Mouse (Mus musculus) inflammation-experienced regulatory T-cells, adult 16 weeks (primary cell): ENCODE results near the gene Olfr1349. TPM values are rescaled to one million over a fixed set of nuclear protein-coding genes. Genes with fewer than 3 reads are reported as not detected.

ENCODE experiments used
- polyA plus RNA-seq: library from polyadenylated mRNA; unstranded; fragments of 100-300 nt; shearing (Covaris generic); gene quantifications from one replicate; pipeline ENCODE4 v1.2.1, GENCODE M21; 2017

Gene Olfr1349
- polyA plus RNA-seq: not detected

DNA sequence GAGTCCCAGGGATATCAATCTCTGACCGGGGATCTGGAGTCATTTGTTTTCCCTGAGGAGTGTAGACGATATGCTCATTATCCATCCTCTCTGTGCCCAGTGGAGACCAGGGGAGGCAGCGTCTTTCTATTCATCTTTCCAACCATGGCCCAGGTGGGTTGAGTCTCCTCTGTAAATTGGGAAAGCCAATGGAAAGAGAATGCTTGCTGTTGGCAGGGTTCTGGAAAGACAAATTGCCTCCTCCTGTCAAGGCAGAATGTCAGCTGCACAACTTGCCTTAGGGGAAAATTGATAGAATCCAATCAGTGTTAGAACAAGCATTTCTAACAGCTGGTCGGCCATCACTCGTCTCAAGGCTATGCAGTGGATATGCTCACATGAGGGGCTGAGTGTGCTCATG is at the start of gene Olfr1349:
TSS of gene Olfr1349 (minus strand) at position 101 of the 400 bp plus-strand sequence.

DNA sequence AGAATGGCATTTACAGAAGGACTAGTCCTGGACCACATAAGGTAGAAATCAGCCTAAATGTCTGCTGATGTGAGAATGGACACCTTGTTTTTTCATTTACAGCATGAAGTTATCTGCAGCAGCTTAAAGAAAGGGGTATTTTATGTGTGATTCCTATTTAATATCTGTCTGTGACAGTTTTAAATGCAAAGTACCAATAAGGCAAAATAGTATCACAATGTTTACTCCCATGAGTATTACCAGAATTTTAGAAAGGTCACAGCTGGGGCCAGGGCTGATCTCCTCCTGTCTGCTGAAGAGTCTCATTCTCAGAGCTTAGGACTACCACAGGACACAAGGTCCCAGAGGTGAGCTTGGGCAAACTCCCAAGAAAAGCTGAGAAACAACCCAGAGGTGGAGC is 41.8 kb upstream of the Olfr1349 start, which contains the start of gene Olfr1350:
TSS of gene Olfr1350 (plus strand) at position 301 of the 400 bp plus-strand sequence.

DNA sequence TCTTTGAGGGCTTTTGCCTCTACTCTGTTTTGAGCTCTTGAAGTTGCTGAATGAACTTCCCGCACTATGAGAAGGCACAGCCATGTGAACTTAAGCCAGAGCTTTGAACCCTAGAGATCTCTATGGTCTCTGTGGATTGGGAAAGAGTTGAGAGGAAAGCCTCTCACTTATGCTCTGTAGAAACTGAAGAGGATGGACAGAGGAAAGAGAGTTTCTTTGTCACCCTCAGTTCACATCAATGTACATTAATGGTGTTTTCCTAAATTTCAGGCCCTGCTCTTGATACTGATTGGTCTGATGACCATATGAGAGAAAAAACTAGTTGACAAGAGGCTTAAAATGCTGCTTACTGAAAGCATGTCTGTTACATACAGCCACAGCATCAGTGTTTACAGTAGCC is 14.1 kb downstream of the Olfr1349 start, which contains the start of gene Olfr1348:
TSS of gene Olfr1348 (minus strand) at position 101 of the 400 bp plus-strand sequence.

DNA sequence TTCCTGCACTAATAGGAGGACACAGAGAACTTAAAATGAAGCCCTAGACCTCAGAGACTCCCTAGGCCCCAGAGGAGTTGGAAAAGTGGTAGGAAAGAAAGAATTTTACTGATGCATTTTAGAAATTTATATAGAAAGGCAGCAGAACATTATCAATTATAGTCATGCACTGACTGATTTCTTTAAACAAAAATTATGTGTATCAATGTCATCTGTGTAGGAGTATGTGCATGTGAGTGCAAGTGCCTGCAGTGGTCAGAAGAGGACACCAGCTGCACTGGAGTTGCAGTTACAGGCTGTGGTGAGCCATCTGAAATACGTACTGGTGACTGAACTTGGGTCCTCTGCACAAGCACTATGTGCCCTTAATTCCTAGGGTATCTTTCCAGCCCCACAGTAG is 23.1 kb downstream of the Olfr1349 start, which contains the start of gene Olfr1347:
TSS of gene Olfr1347 (minus strand) at position 101 of the 400 bp plus-strand sequence.

DNA sequence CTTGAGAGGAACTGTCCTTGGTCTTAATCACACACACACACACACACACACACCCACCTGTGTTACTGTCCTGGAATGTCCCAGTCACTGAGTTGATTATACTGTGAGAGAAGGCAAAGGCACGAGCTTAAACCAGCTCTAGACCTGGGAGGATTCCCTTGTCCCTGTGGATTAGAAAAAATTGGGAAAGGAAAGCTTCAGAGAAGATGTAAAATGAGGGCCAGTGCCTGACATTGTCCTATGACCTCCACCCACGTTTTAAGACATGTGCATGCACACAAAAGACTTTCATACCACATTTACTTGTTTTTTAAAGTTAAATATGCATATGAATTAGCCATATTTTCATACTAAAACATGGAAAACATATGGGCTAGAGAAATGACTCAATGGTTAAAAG is 35.9 kb downstream of the Olfr1349 start, which contains the start of gene Olfr5:
TSS of gene Olfr5 (minus strand) at position 101 of the 400 bp plus-strand sequence.

DNA sequence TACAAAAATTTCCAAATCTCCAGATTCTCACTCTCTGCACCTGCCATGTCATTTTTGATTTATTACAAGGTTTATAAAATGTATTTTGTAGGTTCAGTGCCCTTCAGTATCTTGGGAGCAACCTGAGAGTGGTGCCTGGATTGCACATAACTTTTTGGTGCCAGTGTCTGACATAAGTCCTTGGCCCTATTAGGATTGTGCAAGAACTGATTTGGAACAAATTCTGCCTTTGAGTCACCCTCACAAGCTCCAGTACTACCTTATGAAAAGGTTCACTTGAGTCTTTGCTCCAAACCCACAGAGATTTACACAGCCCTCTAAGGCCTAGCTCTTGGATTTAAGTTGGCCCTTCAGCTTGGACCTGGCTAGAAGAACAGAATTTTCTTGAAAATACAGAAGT is 55.8 kb downstream of the Olfr1349 start, which contains the start of gene Olfr1346:
TSS of gene Olfr1346 (plus strand) at position 151 of the 400 bp plus-strand sequence.

Other genes starting within 250 kb of the Olfr1349 start
- gene Zfp667, start 236.4 kb downstream of the Olfr1349 start, polyA plus RNA-seq: 8.0 TPM
- gene Zfp583, start 191.7 kb downstream of the Olfr1349 start, polyA plus RNA-seq: 2.2 TPM
- gene Gm3854, start 179.2 kb downstream of the Olfr1349 start, polyA plus RNA-seq: 0.65 TPM
- gene Zfp78, start 159.7 kb downstream of the Olfr1349 start, polyA plus RNA-seq: 5.0 TPM
- 18.3 TPM for gene Zfp28, start 139.7 kb downstream of the Olfr1349 start, polyA plus RNA-seq
- not detected for gene Smim17, start 124.2 kb downstream of the Olfr1349 start, polyA plus RNA-seq
- not detected for gene Gm20715, start 112.7 kb downstream of the Olfr1349 start, polyA plus RNA-seq
- gene Olfr1344, start 84.3 kb downstream of the Olfr1349 start, polyA plus RNA-seq: not detected
- 0.04 TPM for gene Olfr1336, start 66.8 kb downstream of the Olfr1349 start, polyA plus RNA-seq
- not detected for gene Olfr1346, start 55.8 kb downstream of the Olfr1349 start, polyA plus RNA-seq
- not detected for gene Olfr5, start 36.0 kb downstream of the Olfr1349 start, polyA plus RNA-seq
- not detected for gene Olfr1347, start 23.2 kb downstream of the Olfr1349 start, polyA plus RNA-seq
- not detected for gene Olfr1348, start 14.2 kb downstream of the Olfr1349 start, polyA plus RNA-seq
- not detected for gene Olfr1350, start 41.9 kb upstream of the Olfr1349 start, polyA plus RNA-seq
- gene Zim1, start 173.5 kb upstream of the Olfr1349 start, polyA plus RNA-seq: not detected
- not detected for gene Peg3, start 207.5 kb upstream of the Olfr1349 start, polyA plus RNA-seq
- gene Usp29, start 207.6 kb upstream of the Olfr1349 start, polyA plus RNA-seq: not detected